Mouse (Mus musculus) adrenal gland, adult (tissue): Measurements from ENCODE around the gene Pus3.
"Not testable (repeated sequence)": the region's sequence is repeated elsewhere in the genome, so short reads cannot be mapped to it uniquely, and the experiment has no call there.

Experiments
- DNase-seq, 2 experiments: peaks; one replicate each; pipeline ENCODE4 v3.0.0; 2022 to 2023; ENCODE audit warnings: low spot score in 1 of 2; ENCODE audit not compliant: inconsistent age in 2 of 2

The Pus3 gene

DNA sequence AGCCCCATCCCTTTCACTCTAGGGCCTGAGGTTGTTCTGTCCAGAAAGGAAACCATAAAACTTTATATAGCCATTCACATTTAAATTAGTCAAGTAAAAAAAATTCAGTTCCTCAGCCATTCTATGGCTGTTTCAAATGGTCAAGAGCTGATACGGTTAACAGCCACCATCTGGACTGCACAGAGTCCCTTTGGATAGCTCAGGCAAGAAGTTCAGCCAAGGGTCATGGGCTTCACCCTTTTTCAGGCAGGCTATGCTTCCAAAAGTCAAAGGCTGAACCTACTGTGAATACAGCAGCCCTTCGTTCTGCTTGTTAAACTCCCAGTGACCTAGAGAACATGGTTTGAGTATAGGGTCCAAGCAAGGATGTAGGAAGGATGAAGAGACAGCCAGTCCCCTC, 13.7 kb upstream of the Pus3 start:
- no peak for DNase-seq

GRCm38 (mm10) chr9:35545704-35546103, 12.7 kb upstream of the Pus3 start:
- DNase-seq, result no peak

DNA sequence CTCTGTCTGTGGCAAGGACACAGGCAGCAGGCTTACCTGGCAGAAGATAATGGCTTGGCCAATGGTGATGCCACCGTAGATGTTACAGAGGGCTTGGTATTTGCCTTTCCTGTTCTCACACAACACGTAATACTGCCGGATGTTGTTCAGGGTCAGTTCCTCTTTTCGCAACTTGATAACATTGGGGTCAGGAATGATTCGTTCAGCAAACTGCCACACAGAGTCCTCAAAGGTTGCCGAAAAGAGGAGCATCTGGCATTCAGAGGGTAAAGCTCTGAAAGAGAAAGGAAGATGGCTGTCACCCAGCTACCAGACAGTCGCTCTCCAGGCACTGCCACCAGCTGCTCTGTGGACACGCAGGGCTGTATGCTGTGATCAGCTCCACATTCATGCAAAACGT, 11.7 kb upstream of the Pus3 start:
- no peak for DNase-seq

GRCm38 (mm10) chr9:35548455-35548854, 9.9 kb upstream of the Pus3 start:
- DNase-seq, result no peak

DNA sequence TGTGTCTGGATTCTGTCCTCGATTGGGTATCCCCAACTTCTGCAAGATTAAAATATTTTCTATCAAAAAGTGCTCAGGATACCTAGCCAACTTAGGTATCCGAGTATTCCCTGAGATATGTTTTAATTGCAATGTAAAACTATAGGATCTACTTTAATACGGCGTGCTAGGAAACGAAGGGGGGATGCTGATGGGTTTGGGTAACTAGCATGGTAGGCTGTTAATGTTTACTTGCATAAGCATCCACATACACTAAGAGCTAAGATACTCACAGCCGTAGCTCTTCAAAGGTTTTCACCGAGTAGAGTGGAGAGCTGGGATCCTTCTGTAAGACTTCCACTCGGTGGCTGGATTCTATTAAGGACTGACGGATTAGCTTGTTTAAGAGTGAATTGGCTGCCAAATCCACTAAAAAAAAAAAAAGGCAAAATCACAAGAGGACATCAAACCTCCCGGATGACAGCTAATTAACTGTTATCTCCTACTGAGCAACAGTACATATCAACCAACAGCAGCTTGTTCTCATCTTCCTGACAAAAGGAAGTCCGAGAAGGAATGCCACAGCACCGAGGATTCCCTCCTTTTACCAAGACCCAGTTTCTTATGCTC, 1.8 kb upstream of the Pus3 start:
- no peak for DNase-seq

- DNase-seq, result peak; percentile 80 to 93
These were observed 855 bp downstream of the Pus3 start for GRCm38 (mm10) chr9:35559009-35559890.

GRCm38 (mm10) chr9:35561076-35561475, 2.7 kb downstream of the Pus3 start:
- DNase-seq, result no peak

GRCm38 (mm10) chr9:35561583-35561982, 3.2 kb downstream of the Pus3 start:
- DNase-seq, result no peak

DNA sequence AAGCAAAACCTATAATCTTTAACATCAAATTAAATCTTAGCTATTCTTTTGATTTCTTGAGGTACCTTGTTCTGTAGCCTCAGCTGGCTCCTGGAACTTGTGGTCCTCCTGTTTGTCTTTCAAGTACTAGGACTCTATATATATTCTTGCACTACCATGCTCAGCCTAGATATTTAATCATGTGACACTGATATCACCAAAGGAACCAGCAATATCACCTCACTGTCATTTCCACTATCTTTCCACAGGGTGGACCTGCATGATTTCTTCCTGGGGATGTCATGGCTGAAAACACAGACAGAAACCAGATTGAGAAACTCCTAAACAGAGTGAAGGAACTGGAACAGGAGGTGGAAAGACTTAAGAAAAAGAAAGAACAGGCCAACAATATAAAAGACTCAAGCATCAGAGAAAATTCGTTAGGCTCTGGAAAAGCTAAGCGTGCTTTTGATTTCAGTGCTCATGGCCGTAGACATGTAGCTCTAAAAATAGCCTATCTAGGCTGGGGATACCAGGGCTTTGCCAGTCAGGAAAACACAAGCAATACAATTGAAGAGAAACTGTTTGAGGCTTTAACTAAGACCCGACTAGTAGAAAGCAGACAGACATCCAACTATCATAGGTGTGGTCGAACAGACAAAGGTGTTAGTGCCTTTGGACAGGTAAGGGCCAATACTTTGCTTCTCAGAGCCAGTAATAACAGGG, 6.3 kb downstream of the Pus3 start:
- DNase-seq, result no peak

GRCm38 (mm10) chr9:35567995-35568394, 9.6 kb downstream of the Pus3 start:
- DNase-seq, result no peak

- peak; percentile 95 to 98 for DNase-seq
These were observed 11.5 kb downstream of the Pus3 start, which contains the start of the genes Pate2 and Hyls1 for GRCm38 (mm10) chr9:35569571-35570534. Pate2 (plus strand) TSS chr9:35570284. Hyls1 (minus strand) TSS chr9:35570398.

DNA sequence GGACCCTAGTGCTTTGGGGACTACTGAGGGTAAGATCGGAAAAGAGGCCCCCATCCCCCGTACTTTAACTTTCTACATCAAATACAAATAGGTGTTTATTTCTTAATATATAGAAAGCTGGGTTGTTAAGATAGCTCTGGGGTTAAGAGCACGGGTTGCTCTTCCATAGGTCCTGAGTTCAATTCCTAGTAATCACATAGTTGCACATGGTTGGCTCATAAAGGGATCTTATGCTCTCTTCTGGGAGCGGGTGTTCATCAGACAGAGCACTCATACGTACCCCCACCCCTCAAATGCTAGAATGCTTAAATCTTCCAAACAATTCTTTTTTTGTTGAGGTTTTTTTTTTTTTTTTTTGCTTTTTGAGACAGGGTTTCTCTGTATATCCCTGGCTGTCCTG, 12.3 kb downstream of the Pus3 start:
- DNase-seq, result no peak

- no peak for DNase-seq
These were observed 16.0 kb downstream of the Pus3 start for GRCm38 (mm10) chr9:35574416-35574815.

- no peak for DNase-seq
These were observed 29.3 kb downstream of the Pus3 start for GRCm38 (mm10) chr9:35587674-35588073.

DNA sequence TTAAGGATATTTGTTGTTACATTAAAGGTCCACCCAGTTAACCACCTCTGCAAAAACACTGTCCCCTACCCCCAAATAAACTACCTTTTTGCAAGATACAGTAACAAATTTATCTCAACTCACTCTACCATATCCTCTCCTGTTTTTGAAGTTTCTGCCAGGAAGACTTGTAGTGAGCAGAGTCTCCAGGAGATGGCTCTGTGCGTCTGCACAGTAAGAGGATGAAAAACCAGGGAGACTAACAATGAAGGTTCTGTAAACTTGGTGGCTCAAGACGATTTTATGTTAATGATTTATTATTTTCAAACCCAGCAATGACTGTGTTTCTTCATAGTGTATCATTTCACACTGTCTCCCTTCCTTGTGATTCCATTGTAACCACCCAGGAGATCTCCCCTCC, 34.5 kb downstream of the Pus3 start:
- peak in 1 of 2 experiments; percentile 38 for DNase-seq

GRCm38 (mm10) chr9:35607647-35608405, 49.4 kb downstream of the Pus3 start:
- no peak for DNase-seq

GRCm38 (mm10) chr9:35611841-35612240, 53.4 kb downstream of the Pus3 start, which contains the start of gene Pate4:
Pate4 (minus strand) TSS chr9:35611941.
- no peak for DNase-seq

- DNase-seq, result no peak
These were observed 55.6 kb downstream of the Pus3 start for GRCm38 (mm10) chr9:35614005-35614404.

DNA sequence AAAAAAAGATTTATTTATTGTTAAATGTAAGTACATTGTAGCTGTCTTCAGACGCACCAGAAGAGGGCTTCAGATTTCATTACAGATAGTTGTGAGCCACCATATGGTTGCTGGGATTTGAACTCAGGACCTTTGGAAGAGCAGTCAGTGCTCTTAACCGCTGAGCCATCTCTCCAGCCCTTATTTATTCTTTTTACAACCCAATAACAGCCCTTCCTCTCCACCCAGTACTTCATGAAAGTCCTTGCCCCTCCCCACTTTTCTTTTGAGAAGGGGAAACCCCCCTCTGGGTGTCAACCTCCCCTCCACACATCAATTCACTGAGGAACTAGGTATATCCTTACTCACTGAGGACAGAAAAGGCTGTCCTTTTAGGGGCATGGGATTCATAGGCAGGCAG, 58.4 kb downstream of the Pus3 start:
- not testable (repeated sequence) for DNase-seq
